Mouse (Mus musculus) heart, postnatal 10 days (tissue): ENCODE measurements around the gene Bex2. TPM values are rescaled to one million over a fixed set of nuclear protein-coding genes. Genes with fewer than 3 reads are reported as not detected.
"Not testable (repeated sequence)": the region's sequence is repeated elsewhere in the genome, so short reads cannot be mapped to it uniquely, and the experiment has no call there.

Experiments
- DNase-seq, 2 experiments: peaks; one replicate each; pipeline ENCODE4 v3.0.0; 2021
- intact Hi-C: fragments of 180-260 bp; cut with DNase I; formaldehyde crosslinking; loops from one replicate; pipeline ENCODE4 v1.15.1; 2025
- total RNA-seq, 2 experiments: library from RNA; stranded (reverse); gene quantifications; 2 replicates each; pipeline ENCODE4 v1.2.3; 2021

Gene Bex2
- total RNA-seq = 1 to 10 TPM in 1 of 2 experiments, under 1 TPM in 1; 0.31 to 1.2 TPM

DNA sequence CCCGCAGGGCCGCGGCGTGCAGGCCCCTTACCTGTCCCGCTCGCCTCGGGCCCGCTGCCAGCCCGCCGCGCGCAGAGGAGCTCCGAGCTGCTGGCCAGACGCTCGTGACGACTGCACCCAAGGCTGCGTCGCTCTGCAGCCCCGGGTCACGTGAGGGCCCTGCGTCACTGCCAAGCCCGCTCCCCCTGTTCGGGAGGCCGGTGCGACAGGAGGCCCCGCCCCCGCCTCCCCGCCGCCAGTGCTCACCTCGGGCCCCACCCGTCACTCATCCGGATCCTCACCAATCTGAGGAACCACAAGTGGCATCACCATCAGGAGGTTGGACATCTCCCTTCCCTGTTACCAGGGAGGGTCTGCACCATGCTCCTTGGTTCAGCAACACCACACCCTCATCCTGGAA lies at the start of gene Bex2:
Gene Bex2 (minus strand): TSS at position 217 of the 400 bp plus-strand sequence.
- intact Hi-C loops = not testable (repeated sequence)

DNA sequence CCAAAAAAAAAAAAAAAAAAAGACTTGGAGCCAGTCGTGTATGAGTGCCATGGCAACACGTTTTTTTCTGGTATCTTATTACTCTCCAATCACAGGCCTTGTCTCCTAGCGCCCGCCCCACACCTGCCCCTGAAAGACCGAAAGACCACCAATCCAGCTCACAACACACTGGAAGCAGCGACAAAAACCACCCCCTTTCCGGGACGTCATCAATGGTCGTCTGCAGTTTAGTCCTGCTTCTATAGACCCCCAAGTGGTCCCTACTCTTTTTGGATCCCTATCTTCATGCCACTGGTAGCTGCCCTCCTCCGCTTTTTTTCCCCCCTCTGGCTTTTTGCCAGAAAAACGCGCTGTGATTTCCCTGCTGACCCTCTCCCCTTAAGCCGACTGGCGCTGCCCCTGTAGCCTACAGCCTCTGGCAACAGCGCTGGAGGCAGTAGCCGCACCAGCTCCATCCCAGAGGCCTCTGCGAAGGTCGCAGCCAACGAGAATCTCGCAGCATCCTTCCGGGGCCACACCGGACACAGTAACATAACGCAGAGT lies 47.5 kb upstream of the Bex2 start:
- peak; percentile 0 to 9 for DNase-seq
- intact Hi-C loops = no loop called here

More for the DNA sequence above, at the start of gene Bex2:
- DNase-seq = not testable (repeated sequence)

DNA sequence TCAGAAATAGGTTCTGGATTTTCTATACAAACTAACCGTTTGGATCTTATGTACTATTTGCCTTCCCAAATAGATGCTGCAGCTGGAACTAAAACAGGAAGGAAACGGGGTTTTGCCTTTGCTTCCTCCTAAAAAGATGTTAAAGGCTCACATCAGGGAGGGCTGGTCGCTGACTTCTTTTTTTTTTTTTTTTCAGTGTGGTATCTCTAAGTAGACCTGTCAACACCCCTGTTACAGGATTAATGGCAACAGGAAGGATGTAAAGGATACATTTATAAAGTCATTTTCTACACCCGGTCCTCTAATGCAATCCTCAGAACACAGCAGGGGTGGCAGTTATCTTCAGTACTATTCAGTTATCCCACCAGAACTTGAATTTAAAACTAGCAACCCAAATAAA lies 47.0 kb upstream of the Bex2 start:
- intact Hi-C loops = no loop called here
- no peak for DNase-seq

- intact Hi-C loops = loop anchor here (1.0 kb wide), 1 partner anchor 61 kb away; no protein-coding TSS in a partner anchor
- DNase-seq = peak; percentile 16 to 31
Observed at GRCm38 (mm10) chrX:136107942-136108341, 39.9 kb upstream of the Bex2 start.

DNA sequence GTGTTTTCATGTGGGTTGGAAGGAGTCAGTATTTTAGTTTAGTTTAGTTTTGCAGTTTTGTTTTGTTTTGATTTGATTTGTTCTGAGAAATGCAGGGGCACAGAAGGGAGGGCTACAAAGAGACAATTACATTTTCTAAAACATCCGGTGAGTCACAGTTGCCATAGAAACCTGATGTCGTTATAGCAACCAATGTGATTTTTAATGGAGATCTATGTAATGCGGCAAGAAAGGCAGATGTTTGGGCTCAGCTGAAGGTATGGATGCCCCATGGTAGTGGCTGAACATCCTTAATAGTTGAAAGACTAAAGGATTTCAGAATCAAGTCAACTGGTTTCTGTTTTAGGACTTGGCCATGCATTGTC lies 36.7 kb upstream of the Bex2 start:
- DNase-seq = no peak
- intact Hi-C loops = no loop called here

DNA sequence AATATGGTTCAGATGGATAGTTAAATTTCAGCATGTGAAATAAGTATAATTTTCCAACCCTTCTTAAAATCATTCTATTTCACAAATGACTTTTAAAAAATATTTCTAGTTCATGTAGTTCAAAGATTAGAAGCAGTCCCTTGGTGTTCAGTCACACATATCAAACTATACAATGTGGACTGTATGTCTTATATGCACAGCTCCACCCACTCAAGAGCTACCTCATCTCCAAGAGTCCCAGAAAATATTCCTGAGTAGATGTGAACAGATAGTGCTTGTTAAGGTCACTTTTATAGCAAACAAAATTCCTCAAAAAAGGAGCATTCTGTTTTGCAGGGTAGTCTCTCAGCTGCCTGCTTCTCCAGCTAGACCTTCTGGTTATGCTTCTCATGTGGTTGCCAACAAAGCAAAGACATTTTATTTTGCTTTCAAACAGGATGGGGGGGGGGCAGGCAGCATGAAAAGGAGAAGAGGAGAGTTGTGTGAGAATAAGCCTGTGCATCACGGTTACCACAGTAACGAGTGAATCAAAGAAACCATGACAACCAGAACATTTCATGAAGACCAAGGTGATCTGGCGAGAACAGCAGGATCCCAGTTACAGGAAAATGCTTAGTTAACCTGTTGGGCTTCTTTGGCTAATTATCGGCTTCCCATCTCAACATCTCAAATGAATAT lies 36.1 kb upstream of the Bex2 start:
- intact Hi-C loops = no loop called here
- no peak for DNase-seq

DNA sequence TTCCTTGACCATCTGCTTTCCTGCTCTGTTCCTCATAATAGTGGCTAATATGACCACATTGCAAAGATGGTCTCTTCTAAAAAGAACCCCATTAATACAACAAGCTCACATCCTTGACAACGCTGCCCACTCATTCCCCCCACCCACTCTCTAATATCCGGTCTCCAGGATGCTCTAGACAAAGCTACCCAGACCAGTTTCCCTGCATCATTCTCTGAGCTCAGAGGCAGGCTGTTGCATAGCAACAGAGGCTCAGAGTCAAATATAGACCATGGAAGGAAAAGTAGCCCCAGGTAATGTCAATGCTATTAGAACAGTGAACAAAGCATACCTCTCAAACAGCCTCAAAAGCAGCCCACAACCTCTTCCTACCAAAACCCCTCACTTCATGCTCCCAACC lies 26.4 kb upstream of the Bex2 start:
- DNase-seq = no peak
- intact Hi-C loops = no loop called here

DNA sequence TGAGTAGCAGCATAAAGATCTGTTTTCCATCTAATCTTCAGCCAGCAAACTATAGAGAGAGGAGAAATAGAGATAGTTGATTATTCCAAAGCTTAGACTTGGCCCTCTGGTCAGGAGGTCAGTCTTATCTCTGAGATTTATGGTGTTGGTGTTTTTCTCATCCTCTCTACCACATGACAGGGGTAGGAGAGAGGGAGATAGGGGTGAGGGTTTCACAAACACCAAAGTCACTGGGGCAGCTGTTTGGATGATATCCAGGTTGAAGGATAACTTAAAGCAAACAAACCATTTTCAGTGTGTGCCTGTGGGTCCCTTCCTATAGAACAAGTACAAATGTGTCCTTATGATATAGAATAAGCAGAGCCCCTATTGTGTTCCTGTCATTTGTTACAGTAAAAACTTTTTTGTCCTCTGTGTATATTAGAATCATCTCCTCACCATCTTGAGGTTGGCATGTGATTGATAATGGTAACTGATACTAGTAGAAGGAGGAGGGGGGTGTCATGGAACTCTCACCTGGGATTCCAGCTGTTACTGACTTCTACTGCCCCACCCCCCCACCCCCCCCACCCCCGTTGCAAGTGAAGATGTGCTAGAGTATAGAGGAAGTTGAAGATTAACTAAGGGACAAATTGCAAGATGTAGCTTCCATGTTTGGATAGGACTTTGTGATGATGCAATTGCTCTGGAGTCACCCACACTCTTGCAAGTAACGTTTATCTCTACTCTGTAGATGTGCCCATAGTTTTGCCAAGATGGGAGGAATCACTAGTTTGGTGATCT lies 24.7 kb upstream of the Bex2 start:
- no peak for DNase-seq
- intact Hi-C loops = no loop called here

GRCm38 (mm10) chrX:136085155-136085554 lies 17.1 kb upstream of the Bex2 start, which contains the start of gene Nxf3:
TSS of gene Nxf3 (minus strand) at chrX:136085255.
- no peak for DNase-seq
- intact Hi-C loops = no loop called here

DNA sequence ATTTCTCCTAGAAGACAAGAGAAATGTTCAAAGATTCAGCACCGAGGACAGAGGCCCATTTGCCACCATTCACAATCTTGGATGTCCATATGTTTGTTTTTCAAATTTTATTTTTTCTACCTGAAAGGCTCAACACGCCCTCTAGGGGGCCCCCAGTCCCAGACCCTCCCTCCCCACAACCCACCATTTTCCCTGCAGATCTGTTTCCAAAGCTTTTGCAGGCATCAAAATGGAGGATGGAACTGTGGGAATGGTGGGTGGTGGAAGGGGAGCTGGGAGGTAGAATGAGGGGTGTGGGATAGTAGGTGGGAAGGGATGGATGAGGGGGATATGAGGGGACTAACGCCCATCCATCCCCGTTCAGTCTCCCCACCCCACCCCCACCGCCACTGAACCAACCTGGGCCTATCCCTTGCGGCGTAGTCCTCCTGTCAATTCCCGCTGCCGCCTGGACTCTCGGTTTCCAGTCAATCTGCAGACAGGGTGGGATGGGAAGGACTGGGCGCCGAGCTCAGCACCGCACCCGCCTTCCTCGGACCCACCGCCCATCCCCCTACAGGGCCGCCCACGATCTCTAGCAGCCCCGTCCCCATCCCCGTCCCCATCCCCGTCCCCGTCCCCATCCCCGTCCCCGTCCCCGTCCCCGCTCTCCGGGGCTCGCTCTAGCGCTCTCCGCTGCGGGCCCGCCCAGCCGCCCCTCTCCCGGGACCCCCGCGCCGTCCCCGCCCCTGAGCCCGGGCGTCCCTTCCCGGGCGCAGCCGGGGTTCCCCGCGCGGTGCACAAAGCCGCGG lies 640 bp downstream of the Bex2 start:
- intact Hi-C loops = not testable (repeated sequence)
- DNase-seq = peak in 1 of 2 experiments; percentile 0

DNA sequence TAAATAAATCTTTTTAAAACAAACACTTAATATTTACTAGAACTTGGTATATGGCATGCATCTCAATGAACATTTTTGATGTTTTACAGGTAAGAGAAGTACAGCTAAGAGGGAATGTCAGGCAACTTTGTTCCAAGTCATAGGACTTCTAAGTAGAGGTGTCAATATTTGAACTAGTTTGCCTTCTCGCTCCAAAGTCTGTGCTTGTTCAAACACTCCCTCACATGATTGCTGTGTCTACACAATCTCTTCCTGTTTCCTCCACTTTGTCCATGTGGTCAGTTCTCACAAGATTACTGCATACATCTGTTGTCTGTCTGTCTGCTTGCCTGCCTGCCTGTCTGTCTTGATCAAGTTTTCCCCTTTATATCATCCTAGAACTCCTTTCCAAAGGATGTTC lies 7.3 kb downstream of the Bex2 start:
- DNase-seq = no peak
- intact Hi-C loops = no loop called here

DNA sequence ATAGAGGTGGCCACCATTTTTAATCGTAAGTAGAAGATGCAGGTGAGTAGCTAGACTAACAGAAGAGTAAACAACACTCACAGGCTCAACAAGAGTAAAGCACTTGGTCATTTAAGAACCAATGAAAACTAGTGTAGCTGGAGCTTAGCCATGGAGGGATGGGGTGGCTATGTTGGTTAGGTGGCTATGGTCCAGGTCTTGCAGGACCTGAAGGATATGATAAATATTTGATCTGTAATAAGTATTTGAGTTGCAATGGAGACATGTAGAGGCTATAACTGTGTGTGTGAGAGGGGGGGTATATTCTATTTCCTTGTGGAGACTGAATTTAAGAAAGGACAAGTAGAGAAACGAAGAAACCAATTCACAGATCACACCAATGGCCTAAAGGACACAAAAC lies 16.8 kb downstream of the Bex2 start:
- DNase-seq = no peak
- intact Hi-C loops = no loop called here

GRCm38 (mm10) chrX:136047528-136047927 lies 20.5 kb downstream of the Bex2 start:
- intact Hi-C loops = loop anchor here (1.0 to 5.0 kb wide), 2 partner anchors 61 to 275 kb away; no protein-coding TSS in a partner anchor
- peak; percentile 44 to 55 for DNase-seq

- no peak for DNase-seq
- intact Hi-C loops = no loop called here
Observed at GRCm38 (mm10) chrX:136043726-136044125, 24.3 kb downstream of the Bex2 start.

DNA sequence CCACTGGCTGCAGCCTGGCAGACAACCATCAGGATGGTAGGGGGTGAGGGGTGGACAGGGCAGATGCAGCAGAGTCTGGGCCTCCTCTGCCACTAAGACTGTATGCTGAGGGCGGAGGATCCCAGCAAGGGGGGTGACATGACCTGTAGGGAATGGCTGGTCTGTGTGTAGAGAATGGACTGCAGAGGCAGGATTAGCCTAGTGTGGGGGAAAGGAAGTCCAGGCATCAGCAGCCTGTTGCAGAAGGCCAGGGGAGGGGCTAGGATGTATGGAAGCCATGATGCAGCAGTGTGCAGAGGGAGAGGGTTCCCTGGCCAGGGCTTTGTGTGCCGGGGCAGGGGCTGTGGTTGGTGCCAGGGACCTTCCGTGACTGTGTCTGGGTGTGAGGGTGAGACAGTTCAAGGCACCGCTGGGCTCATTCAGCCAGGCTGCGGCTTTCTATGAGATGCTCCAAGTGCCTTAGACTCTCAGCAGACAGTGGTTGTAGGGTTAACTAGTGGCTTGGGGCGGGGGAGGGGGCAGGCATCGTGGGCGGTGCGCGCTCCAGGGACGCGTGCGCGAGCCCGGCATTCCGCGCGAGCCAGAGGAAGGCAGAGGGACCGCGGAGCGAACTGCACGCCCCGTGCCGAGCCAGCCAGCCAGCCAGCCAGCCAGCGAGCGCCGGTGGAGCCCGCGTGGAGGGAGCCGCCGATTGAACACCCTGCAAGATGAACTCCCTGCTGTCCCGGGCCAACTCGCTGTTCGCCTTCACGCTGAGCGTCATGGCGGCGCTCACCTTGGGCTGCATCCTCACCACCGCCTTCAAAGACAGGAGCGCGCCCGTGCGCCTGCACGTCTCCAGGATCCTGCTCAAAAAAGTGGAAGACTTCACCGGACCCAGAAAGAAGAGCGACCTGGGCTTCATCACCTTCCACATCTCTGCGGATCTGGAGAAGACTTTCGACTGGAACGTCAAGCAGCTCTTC lies 35.0 kb downstream of the Bex2 start, which contains the start of gene Arxes1:
Gene Arxes1 (plus strand): TSS at position 569 of the 965 bp plus-strand sequence.
- intact Hi-C loops = not testable (repeated sequence)
- DNase-seq = peak; percentile 7 to 13

DNA sequence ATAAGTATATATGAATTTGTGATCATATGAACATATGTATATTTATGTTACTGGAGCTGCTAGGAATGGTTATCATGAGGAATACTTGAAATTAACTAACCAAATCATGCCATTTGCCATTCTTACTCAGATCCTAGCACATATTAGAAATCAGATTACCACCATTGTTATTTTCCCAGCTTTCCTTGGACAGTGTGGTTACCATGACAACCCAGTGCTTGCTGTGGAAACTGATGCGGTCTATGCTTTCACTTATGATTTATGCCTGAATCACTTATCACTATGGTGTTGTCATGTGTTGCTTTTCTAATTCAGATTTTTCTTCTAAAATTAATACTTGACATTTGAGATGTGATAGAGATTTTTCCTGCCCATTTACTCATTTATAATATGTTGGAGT lies 37.7 kb downstream of the Bex2 start:
- no peak for DNase-seq

More for the DNA sequence above, 37.7 kb downstream of the Bex2 start:
- intact Hi-C loops = no loop called here
